Comparison of ENCODE assay signal across 12 mouse cellular contexts in the genomic region with DNA sequence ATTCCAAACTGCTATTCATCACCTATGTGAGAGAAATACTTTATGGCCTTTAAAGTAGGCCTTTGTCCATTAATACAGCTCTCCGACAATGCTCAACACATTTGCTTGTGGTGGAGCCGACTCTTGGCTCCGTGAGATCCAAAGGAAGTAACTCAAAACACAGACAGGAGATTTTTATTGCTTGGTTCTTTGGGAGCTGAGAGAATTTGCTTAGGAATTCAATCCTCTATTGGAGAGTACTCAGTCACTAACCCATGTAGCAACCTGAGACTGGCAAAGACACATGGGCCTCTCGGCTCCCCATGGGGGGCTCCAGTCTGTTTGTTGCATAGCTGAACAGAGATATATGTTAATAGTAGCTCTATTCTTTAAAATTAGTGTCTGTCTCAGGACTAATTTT.
"Had no signal": no experiment of that assay in that cellular context is flagged by ENCODE, and none has a peak within 500 bp of the region (broad histone marks: within the 10 kb centered on the region; RNA-seq: fewer than 3 reads in every experiment).

No protein-coding gene starts in this region.

- H3K9ac ChIP-seq: limb, embryonic 15.5 days; liver, embryonic 12.5 days; lung, embryonic 15.5 days; neural tube, embryonic 12.5 days had no signal

- H3K4me3 ChIP-seq: left cerebral cortex, adult 2 months; limb, embryonic 15.5 days; liver, embryonic 12.5 days; lung, embryonic 15.5 days; neural tube, embryonic 12.5 days had no signal

- DNase-seq: kidney, adult 8-10 months; lung, postnatal 14 days; midbrain, embryonic 14.5 days; thymus, adult 18-20 months; thymus, postnatal 25 days had no signal

- H3K27me3 ChIP-seq: limb, embryonic 15.5 days; liver, embryonic 12.5 days; lung, embryonic 15.5 days; neural tube, embryonic 12.5 days had no signal

- H3K4me1 ChIP-seq: limb, embryonic 15.5 days; liver, embryonic 12.5 days had no signal

- H3K27ac ChIP-seq: left cerebral cortex, adult 2 months; limb, embryonic 15.5 days; liver, embryonic 12.5 days; lung, embryonic 15.5 days; neural tube, embryonic 12.5 days; stomach, postnatal 0 days had no signal

- ATAC-seq: intestine, embryonic 16.5 days; liver, embryonic 12.5 days had no signal

- H3K9me3 ChIP-seq: limb, embryonic 15.5 days; lung, embryonic 15.5 days; neural tube, embryonic 12.5 days had no signal

- H3K4me2 ChIP-seq: limb, embryonic 15.5 days; liver, embryonic 12.5 days; lung, embryonic 15.5 days; neural tube, embryonic 12.5 days had no signal

- H3K36me3 ChIP-seq: limb, embryonic 15.5 days; liver, embryonic 12.5 days; lung, embryonic 15.5 days; neural tube, embryonic 12.5 days had no signal
